Mouse (Mus musculus): ENCODE measurements around the gene Tspyl3.

Tspyl3 gene

GRCm38 (mm10) chr2:153213351-153213750 lies 11.9 kb downstream of the Tspyl3 start:
- Histone ChIP-seq H3K27me3 (ENCODE audit: control insufficient read depth, insufficient read depth, low read length, poor library complexity, severe bottlenecking) (no peaks in the 10 kb centered on the region), H3K36me3 (ENCODE audit: control insufficient read depth, insufficient read depth, low read length, poor library complexity, severe bottlenecking) (0 out of 2 replicates have a peak, but pooled peaks cover 1% of the 10 kb centered on the region)
- DNase-seq (ENCODE audit: low read depth, low spot score), result no peak

GRCm38 (mm10) chr2:153211451-153211850 lies 13.8 kb downstream of the Tspyl3 start:
- Histone ChIP-seq H3K36me3 (ENCODE audit: control insufficient read depth, insufficient read depth, low read length, poor library complexity, severe bottlenecking) (0 out of 2 replicates have a peak, but pooled peaks cover 1% of the 10 kb centered on the region), H3K27me3 (ENCODE audit: control insufficient read depth, insufficient read depth, low read length, poor library complexity, severe bottlenecking) (no peaks in the 10 kb centered on the region)
- DNase-seq (ENCODE audit: low read depth, low spot score), result no peak

GRCm38 (mm10) chr2:153209286-153209685 lies 16.0 kb downstream of the Tspyl3 start:
- no peaks in the 10 kb centered on the region for H3K27me3 ChIP-seq (ENCODE audit: control insufficient read depth, insufficient read depth, low read length, poor library complexity, severe bottlenecking)
- peaks cover 4% of the 10 kb centered on the region for H3K36me3 ChIP-seq (ENCODE audit: control insufficient read depth, insufficient read depth, low read length, poor library complexity, severe bottlenecking)
- DNase-seq (ENCODE audit: low read depth, low spot score), result no peak

- peaks cover 4% of the 10 kb centered on the region for H3K36me3 ChIP-seq (ENCODE audit: control insufficient read depth, insufficient read depth, low read length, poor library complexity, severe bottlenecking)
- H3K27me3 ChIP-seq (ENCODE audit: control insufficient read depth, insufficient read depth, low read length, poor library complexity, severe bottlenecking), result no peaks in the 10 kb centered on the region
- no peak for DNase-seq (ENCODE audit: low read depth, low spot score)
Observed at GRCm38 (mm10) chr2:153208149-153208548, 17.1 kb downstream of the Tspyl3 start.

GRCm38 (mm10) chr2:153202766-153203165 lies 22.5 kb downstream of the Tspyl3 start:
- H3K27me3 ChIP-seq (ENCODE audit: control insufficient read depth, insufficient read depth, low read length, poor library complexity, severe bottlenecking), result no peaks in the 10 kb centered on the region
- peaks cover 5% of the 10 kb centered on the region for H3K36me3 ChIP-seq (ENCODE audit: control insufficient read depth, insufficient read depth, low read length, poor library complexity, severe bottlenecking)
- no peak for DNase-seq (ENCODE audit: low read depth, low spot score)

- no peak for DNase-seq (ENCODE audit: low read depth, low spot score)
- H3K27me3 ChIP-seq (ENCODE audit: control insufficient read depth, insufficient read depth, low read length, poor library complexity, severe bottlenecking), result no peaks in the 10 kb centered on the region
- peaks cover 9% of the 10 kb centered on the region for H3K36me3 ChIP-seq (ENCODE audit: control insufficient read depth, insufficient read depth, low read length, poor library complexity, severe bottlenecking)
Observed at GRCm38 (mm10) chr2:153199114-153199513, 26.1 kb downstream of the Tspyl3 start.

GRCm38 (mm10) chr2:153198485-153198884 lies 26.8 kb downstream of the Tspyl3 start:
- Histone ChIP-seq H3K36me3 (ENCODE audit: control insufficient read depth, insufficient read depth, low read length, poor library complexity, severe bottlenecking) (peaks cover 9% of the 10 kb centered on the region), H3K27me3 (ENCODE audit: control insufficient read depth, insufficient read depth, low read length, poor library complexity, severe bottlenecking) (no peaks in the 10 kb centered on the region)
- DNase-seq (ENCODE audit: low read depth, low spot score), result no peak

GRCm38 (mm10) chr2:153194255-153194654 lies 31.0 kb downstream of the Tspyl3 start:
- DNase-seq (ENCODE audit: low read depth, low spot score), result no peak
- H3K36me3 ChIP-seq (ENCODE audit: control insufficient read depth, insufficient read depth, low read length, poor library complexity, severe bottlenecking), result peaks cover 15% of the 10 kb centered on the region; the same call in 1 of the 2 replicates
- H3K27me3 ChIP-seq (ENCODE audit: control insufficient read depth, insufficient read depth, low read length, poor library complexity, severe bottlenecking), result no peaks in the 10 kb centered on the region

GRCm38 (mm10) chr2:153191242-153191641 lies 34.0 kb downstream of the Tspyl3 start:
- H3K36me3 ChIP-seq (ENCODE audit: control insufficient read depth, insufficient read depth, low read length, poor library complexity, severe bottlenecking), result peaks cover 18% of the 10 kb centered on the region; the same call in 1 of the 2 replicates
- DNase-seq (ENCODE audit: low read depth, low spot score), result no peak
- no peaks in the 10 kb centered on the region for H3K27me3 ChIP-seq (ENCODE audit: control insufficient read depth, insufficient read depth, low read length, poor library complexity, severe bottlenecking)

GRCm38 (mm10) chr2:153187848-153188247 lies 37.4 kb downstream of the Tspyl3 start:
- Histone ChIP-seq H3K27me3 (ENCODE audit: control insufficient read depth, insufficient read depth, low read length, poor library complexity, severe bottlenecking) (no peaks in the 10 kb centered on the region), H3K36me3 (ENCODE audit: control insufficient read depth, insufficient read depth, low read length, poor library complexity, severe bottlenecking) (peaks cover 11% of the 10 kb centered on the region; the same call in 1 of the 2 replicates)
- no peak for DNase-seq (ENCODE audit: low read depth, low spot score)

- Histone ChIP-seq H3K36me3 (ENCODE audit: control insufficient read depth, insufficient read depth, low read length, poor library complexity, severe bottlenecking) (peaks cover 8% of the 10 kb centered on the region; the same call in 1 of the 2 replicates), H3K27me3 (ENCODE audit: control insufficient read depth, insufficient read depth, low read length, poor library complexity, severe bottlenecking) (no peaks in the 10 kb centered on the region)
- no peak for DNase-seq (ENCODE audit: low read depth, low spot score)
Observed at GRCm38 (mm10) chr2:153186176-153186591, 39.1 kb downstream of the Tspyl3 start.

GRCm38 (mm10) chr2:153179961-153180360 lies 45.3 kb downstream of the Tspyl3 start:
- Histone ChIP-seq H3K36me3 (ENCODE audit: control insufficient read depth, insufficient read depth, low read length, poor library complexity, severe bottlenecking) (no peaks in the 10 kb centered on the region; the same call in none of the 2 replicates), H3K27me3 (ENCODE audit: control insufficient read depth, insufficient read depth, low read length, poor library complexity, severe bottlenecking) (no peaks in the 10 kb centered on the region)
- DNase-seq (ENCODE audit: low read depth, low spot score), result no peak

GRCm38 (mm10) chr2:153179126-153179860 lies 45.9 kb downstream of the Tspyl3 start:
- no peaks in the 10 kb centered on the region; the same call in none of the 2 replicates for H3K36me3 ChIP-seq (ENCODE audit: control insufficient read depth, insufficient read depth, low read length, poor library complexity, severe bottlenecking)
- no peaks in the 10 kb centered on the region for H3K27me3 ChIP-seq (ENCODE audit: control insufficient read depth, insufficient read depth, low read length, poor library complexity, severe bottlenecking)
- DNase-seq (ENCODE audit: low read depth, low spot score), result no peak

GRCm38 (mm10) chr2:153177188-153177587 lies 48.1 kb downstream of the Tspyl3 start:
- Histone ChIP-seq H3K27me3 (ENCODE audit: control insufficient read depth, insufficient read depth, low read length, poor library complexity, severe bottlenecking) (no peaks in the 10 kb centered on the region), H3K36me3 (ENCODE audit: control insufficient read depth, insufficient read depth, low read length, poor library complexity, severe bottlenecking) (no peaks in the 10 kb centered on the region; the same call in 1 of the 2 replicates)
- DNase-seq (ENCODE audit: low read depth, low spot score), result no peak

GRCm38 (mm10) chr2:153175995-153176570 lies 49.2 kb downstream of the Tspyl3 start:
- Histone ChIP-seq H3K36me3 (ENCODE audit: control insufficient read depth, insufficient read depth, low read length, poor library complexity, severe bottlenecking) (no peaks in the 10 kb centered on the region; the same call in 1 of the 2 replicates), H3K27me3 (ENCODE audit: control insufficient read depth, insufficient read depth, low read length, poor library complexity, severe bottlenecking) (no peaks in the 10 kb centered on the region)
- no peak for DNase-seq (ENCODE audit: low read depth, low spot score)
